Mouse (Mus musculus) CH12.LX (cell line): Measurements from ENCODE around the gene 4933427D14Rik. TPM values are rescaled to one million over a fixed set of nuclear protein-coding genes. Genes with fewer than 3 reads are reported as not detected.

Experiments used
- DNase-seq: peaks from one replicate; pipeline ENCODE4 v3.0.0-alpha.2; 2013; ENCODE audit errors: extremely low read depth
- H3K27ac ChIP-seq: 2 replicates; pipeline ENCODE4 v1.5.1; 2012; ENCODE audit warnings: low read depth, mild to moderate bottlenecking, control low read depth, moderate library complexity; ENCODE audit not compliant: insufficient read depth
- H3K27me3 ChIP-seq: replicated peaks from 2 replicates; pipeline ENCODE3; 2012; ENCODE audit warnings: inconsistent platforms
- H3K36me3 ChIP-seq, 2 experiments: replicated peaks in 1 of 2; 2 replicates each; pipeline versions ENCODE3 to v1.6.1; 2012; ENCODE audit warnings: inconsistent platforms in 1 of 2, low read length in 1 of 2, mild to moderate bottlenecking in 1 of 2, mixed read lengths in 1 of 2, moderate library complexity in 1 of 2; ENCODE audit not compliant: control insufficient read depth in 1 of 2, insufficient read depth in 1 of 2
- H3K4me1 ChIP-seq, 2 experiments: 2 replicates each; pipeline ENCODE4 v1.6.1; 2012; ENCODE audit warnings: inconsistent platforms in 1 of 2, moderate library complexity in 1 of 2; ENCODE audit not compliant: insufficient read depth in 2 of 2, control insufficient read depth in 1 of 2
- H3K4me2 ChIP-seq: 2 replicates; pipeline ENCODE4 v1.6.1; 2012; ENCODE audit warnings: low read depth, mild to moderate bottlenecking, control low read depth; ENCODE audit not compliant: poor library complexity, insufficient read depth, severe bottlenecking
- H3K4me3 ChIP-seq, 3 experiments: fragments of 150-350 bp in 1 of 3; sonication (generic) in 1 of 3; replicated peaks in 1 of 3; 2 replicates each; pipeline versions ENCODE3 to v1.5.1; 2011 to 2012; ENCODE audit warnings: low read depth in 2 of 3, low read length in 2 of 3, mild to moderate bottlenecking in 2 of 3, moderate library complexity in 2 of 3, control low read depth in 1 of 3, improper control_type of control experiment in 1 of 3, inconsistent platforms in 1 of 3, mixed read lengths in 1 of 3; ENCODE audit not compliant: poor library complexity in 1 of 3
- H3K79me2 ChIP-seq: replicated peaks from 2 replicates; pipeline ENCODE4 v1.6.1; 2012; ENCODE audit warnings: mild to moderate bottlenecking, moderate library complexity; ENCODE audit not compliant: control insufficient read depth, poor library complexity, insufficient read depth, severe bottlenecking; ENCODE audit errors: extremely low read depth
- H3K9ac ChIP-seq: 2 replicates; pipeline ENCODE4 v1.6.1; 2012; ENCODE audit warnings: low read depth, mild to moderate bottlenecking, control low read depth, moderate library complexity; ENCODE audit not compliant: insufficient read depth
- H3K9me3 ChIP-seq: replicated peaks from 2 replicates; pipeline ENCODE3; 2012; ENCODE audit warnings: low read length, inconsistent platforms, mixed read lengths
- CHD2 ChIP-seq: IDR thresholded peaks from 2 replicates; pipeline ENCODE4 v1.6.1; 2011; ENCODE audit warnings: low read length, improper control_type of control experiment
- CTCF ChIP-seq, 2 experiments: IDR thresholded peaks in 1 of 2; conservative IDR thresholded peaks in 1 of 2; 2 replicates each; pipeline ENCODE4 v1.5.1; 2011 to 2012; ENCODE audit warnings: low read depth in 2 of 2, low read length in 2 of 2, improper control_type of control experiment in 1 of 2, inconsistent platforms in 1 of 2, mild to moderate bottlenecking in 1 of 2, moderate library complexity in 1 of 2
- E2F4 ChIP-seq: IDR thresholded peaks from 2 replicates; pipeline ENCODE4 v1.6.1; 2011; ENCODE audit warnings: low read depth, low read length, improper control_type of control experiment; ENCODE audit not compliant: insufficient replicate concordance
- ETS1 ChIP-seq: conservative IDR thresholded peaks from 2 replicates; pipeline ENCODE4 v1.6.1; 2012; ENCODE audit warnings: low read depth, mild to moderate bottlenecking, inconsistent platforms, low read length, improper control_type of control experiment, moderate library complexity
- GABPA ChIP-seq: IDR thresholded peaks from 2 replicates; pipeline ENCODE4 v1.6.1; 2012; ENCODE audit warnings: low read depth, low read length, improper control_type of control experiment, inconsistent platforms; ENCODE audit not compliant: insufficient replicate concordance
- HCFC1 ChIP-seq: IDR thresholded peaks from 2 replicates; pipeline ENCODE4 v1.6.1; 2012; ENCODE audit warnings: low read depth, mild to moderate bottlenecking, inconsistent platforms, low read length, improper control_type of control experiment
- IRF4 ChIP-seq: IDR thresholded peaks from 2 replicates; pipeline ENCODE4 v1.6.1; 2014; ENCODE audit warnings: low read depth, mild to moderate bottlenecking, inconsistent platforms, low read length, improper control_type of control experiment
- JUN ChIP-seq: IDR thresholded peaks from 2 replicates; pipeline ENCODE4 v1.6.1; 2011; ENCODE audit warnings: low read depth, mild to moderate bottlenecking, low read length, improper control_type of control experiment, moderate library complexity; ENCODE audit not compliant: insufficient read depth
- JUND ChIP-seq: conservative IDR thresholded peaks from 2 replicates; pipeline ENCODE4 v1.6.1; 2011; ENCODE audit warnings: low read depth, low read length, improper control_type of control experiment
- KAT2A ChIP-seq: IDR thresholded peaks from 2 replicates; pipeline ENCODE4 v1.6.1; 2012; ENCODE audit warnings: low read length, improper control_type of control experiment, inconsistent platforms; ENCODE audit not compliant: insufficient replicate concordance
- MAFK ChIP-seq: IDR thresholded peaks from 2 replicates; pipeline ENCODE4 v1.6.1; 2011; ENCODE audit warnings: low read length, improper control_type of control experiment; ENCODE audit not compliant: insufficient replicate concordance
- MYC ChIP-seq: IDR thresholded peaks from 2 replicates; pipeline ENCODE4 v1.6.1; 2011; ENCODE audit warnings: low read depth, mild to moderate bottlenecking, improper control_type of control experiment, low read length
- NELFE ChIP-seq: IDR thresholded peaks from 2 replicates; pipeline ENCODE4 v1.6.1; 2011; ENCODE audit warnings: low read depth, low read length, improper control_type of control experiment
- NRF1 ChIP-seq: IDR thresholded peaks from 2 replicates; pipeline ENCODE4 v1.6.1; 2014; ENCODE audit warnings: low read depth, mild to moderate bottlenecking, inconsistent platforms, low read length, improper control_type of control experiment, moderate library complexity
- POLR2A ChIP-seq: IDR thresholded peaks from 2 replicates; pipeline ENCODE4 v1.6.1; 2011; ENCODE audit warnings: low read depth, mild to moderate bottlenecking, improper control_type of control experiment, low read length
- POLR2AphosphoS2 ChIP-seq: IDR thresholded peaks from 2 replicates; pipeline ENCODE4 v1.6.1; 2011; ENCODE audit warnings: low read depth, low read length, improper control_type of control experiment
- RAD21 ChIP-seq: IDR thresholded peaks from 2 replicates; pipeline ENCODE4 v1.6.1; 2011; ENCODE audit warnings: low read depth, mild to moderate bottlenecking, low read length, improper control_type of control experiment, moderate library complexity
- SIN3A ChIP-seq: IDR thresholded peaks from 2 replicates; pipeline ENCODE4 v1.6.1; 2012; ENCODE audit warnings: low read length, improper control_type of control experiment, inconsistent platforms
- SMC3 ChIP-seq: IDR thresholded peaks from 2 replicates; pipeline ENCODE4 v1.6.1; 2011; ENCODE audit warnings: low read depth, low read length, improper control_type of control experiment
- TBP ChIP-seq: conservative IDR thresholded peaks from 2 replicates; pipeline ENCODE4 v1.6.1; 2011; ENCODE audit warnings: low read depth, low read length, improper control_type of control experiment
- TCF12 ChIP-seq: IDR thresholded peaks from 2 replicates; pipeline ENCODE4 v1.6.1; 2014; ENCODE audit warnings: low read depth, mild to moderate bottlenecking, inconsistent platforms, low read length, improper control_type of control experiment
- UBTF ChIP-seq: IDR thresholded peaks from 2 replicates; pipeline ENCODE4 v1.6.1; 2012; ENCODE audit warnings: low read depth, mild to moderate bottlenecking, inconsistent platforms, low read length, improper control_type of control experiment, moderate library complexity
- USF2 ChIP-seq: conservative IDR thresholded peaks from 2 replicates; pipeline ENCODE4 v1.6.1; 2011; ENCODE audit warnings: low read depth, low read length, improper control_type of control experiment
- ZC3H11A ChIP-seq: IDR thresholded peaks from 2 replicates; pipeline ENCODE4 v1.6.1; 2012; ENCODE audit warnings: low read depth, mild to moderate bottlenecking, inconsistent platforms, low read length, improper control_type of control experiment
- ZKSCAN1 ChIP-seq: IDR thresholded peaks from 2 replicates; pipeline ENCODE4 v1.6.1; 2012; ENCODE audit warnings: low read depth, inconsistent platforms, low read length, improper control_type of control experiment, borderline replicate concordance
- dilution Hi-C: fragments of 300-500 bp; cut with MboI; formaldehyde crosslinking; loops from 2 replicates; pipeline ENCODE4 v1.14.3; 2020; ENCODE audit warnings: low sequenced_read_pairs; ENCODE audit not compliant: extremely low pct_unique_long_range_greater_than_20kb, extremely low pct_ligation_motif_present
- in situ Hi-C: fragments of 300-500 bp; cut with MboI; formaldehyde crosslinking; loops from 3 replicates; pipeline ENCODE4 v1.14.3; 2019; ENCODE audit warnings: low sequenced_read_pairs, low pct_ligation_motif_present, low pct_unique_long_range_greater_than_20kb, mixed read lengths
- polyA plus RNA-seq: library from polyadenylated mRNA; unstranded; fragments of >175 nt; gene quantifications from 2 replicates; pipeline ENCODE4 v1.2.1, GENCODE M21; 2012; ENCODE audit warnings: low read depth; ENCODE audit not compliant: insufficient read length
- total RNA-seq, 2 experiments: library from RNA; depleted of rRNA; stranded (reverse); fragments of 300-350 nt in 1 of 2; fragments of >200 nt in 1 of 2; gene quantifications; 2 replicates each; pipeline ENCODE4 v1.2.3; 2012 to 2014

The 4933427D14Rik gene
- total and polyA plus RNA-seq, 3 experiments, result 6.8 to 9.3 (median 7.8) TPM

- dilution Hi-C loops, result no loop called here
- no peak overlapping the region for H3K27ac ChIP-seq
- H3K4me1 ChIP-seq, result peaks cover 0 to 8% of the 10 kb centered on the region in 2 experiments; a peak in 1 of 4 replicates
- no peaks in the 10 kb centered on the region for H3K9me3 ChIP-seq
- no peaks in the 10 kb centered on the region for H3K79me2 ChIP-seq
- H3K4me3 ChIP-seq, result no peak overlapping the region
- DNase-seq, result peak; percentile 79
- H3K27me3 ChIP-seq, result peaks cover 21% of the 10 kb centered on the region
- H3K4me2 ChIP-seq, result peak overlapping the region; percentile 14; the same call in 1 of the 2 replicates
- H3K36me3 ChIP-seq, result no peaks in the 10 kb centered on the region
- in situ Hi-C loops, result loop anchor here (10.0 to 25.0 kb wide), 2 partner anchors 90 to 312 kb away; partner anchors contain the start of gene Fbxo39
- TF ChIP-seq POLR2A (no peak), RAD21 (peak; percentile 97), IRF4 (peak; percentile 47; the same call in 1 of the 2 replicates), SMC3 (peak; percentile 95), ZC3H11A (peak; percentile 41), CTCF (conservative IDR thresholded peaks at IDR 0.05 in 1 of 2, IDR thresholded peaks at IDR 0.05 in 1 of 2; ENCODE audit: low read depth in 2 of 2, low read length in 2 of 2) (peak; percentile 93 to 98), USF2 (no peak)
- H3K9ac ChIP-seq, result no peak overlapping the region
These were observed 17.6 kb upstream of the 4933427D14Rik start for GRCm38 (mm10) chr11:72224865-72225264.

DNA sequence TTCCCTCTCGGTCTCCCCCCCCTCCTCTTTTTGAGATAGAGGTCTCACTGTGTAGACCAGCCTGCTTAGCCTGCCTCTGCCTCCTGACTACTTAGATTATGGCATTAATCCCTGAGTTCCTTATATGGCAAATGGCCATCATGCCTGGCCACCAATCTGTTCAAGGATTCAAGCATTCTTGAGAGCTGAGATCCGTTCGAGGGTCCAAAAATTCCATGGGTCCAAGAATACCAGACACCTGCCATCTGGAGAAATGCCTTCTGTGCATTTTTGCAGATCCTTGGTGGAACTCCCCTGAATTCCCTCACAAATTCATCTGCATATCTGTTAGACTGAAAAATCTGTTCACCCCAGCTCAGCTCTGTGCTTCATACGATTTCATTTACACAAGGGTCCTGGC lies 16.2 kb upstream of the 4933427D14Rik start:
- in situ Hi-C loops, result loop anchor here (10.0 to 25.0 kb wide), 2 partner anchors 91 to 314 kb away; partner anchors contain the start of gene Fbxo39

DNA sequence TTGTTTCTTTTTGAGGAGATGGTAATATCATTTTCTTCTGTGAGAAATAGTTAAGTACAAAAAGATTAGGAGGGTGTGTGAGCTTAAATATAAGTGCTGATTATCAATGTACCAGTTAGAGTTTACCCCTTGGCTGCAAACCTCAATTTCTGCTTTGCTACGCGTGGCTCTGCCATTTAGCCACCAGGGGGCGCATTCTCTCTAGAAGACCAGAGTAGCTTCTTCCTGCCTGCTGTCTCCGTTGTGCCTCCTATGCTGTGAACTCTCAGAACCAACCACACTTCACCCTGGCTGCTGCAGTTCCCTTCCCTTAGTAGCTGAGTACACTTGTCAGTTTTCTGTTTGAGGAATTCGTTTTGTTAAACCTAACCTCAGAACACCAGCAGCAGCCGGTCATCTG lies 14.0 kb upstream of the 4933427D14Rik start:
- Histone ChIP-seq H3K9ac (no peak overlapping the region), H3K4me2 (no peak overlapping the region), H3K27me3 (peaks cover 2% of the 10 kb centered on the region), H3K9me3 (no peaks in the 10 kb centered on the region), H3K27ac (no peak overlapping the region), H3K79me2 (no peaks in the 10 kb centered on the region), H3K4me1 (peaks cover 3 to 22% of the 10 kb centered on the region in 2 experiments; a peak in 3 of 4 replicates), H3K36me3 (no peaks in the 10 kb centered on the region), H3K4me3 (no peak overlapping the region)
- DNase-seq, result peak; percentile 91
- in situ Hi-C loops, result loop anchor here (10.0 to 25.0 kb wide), 2 partner anchors 94 to 316 kb away; partner anchors contain the start of gene Fbxo39
- dilution Hi-C loops, result no loop called here
- TF ChIP-seq MYC (peak; percentile 94), JUND (no peak), POLR2AphosphoS2 (no peak), ZKSCAN1 (no peak), TBP (no peak), CHD2 (no peak), NELFE (peak; percentile 42; the same call in 1 of the 2 replicates), KAT2A (no peak), USF2 (no peak), UBTF (no peak), HCFC1 (peak; percentile 36; the same call in 1 of the 2 replicates), IRF4 (peak; percentile 22; the same call in 1 of the 2 replicates), ETS1 (no peak), POLR2A (no peak), ZC3H11A (no peak), NRF1 (no peak), MAFK (no peak), SIN3A (peak; percentile 53; the same call in 1 of the 2 replicates)

More for the DNA sequence above, 16.2 kb upstream of the 4933427D14Rik start:
- no peak overlapping the region for H3K4me2 ChIP-seq
- H3K36me3 ChIP-seq, result no peaks in the 10 kb centered on the region
- no peak for DNase-seq
- no peak overlapping the region for H3K4me3 ChIP-seq
- H3K9ac ChIP-seq, result no peak overlapping the region
- dilution Hi-C loops, result no loop called here
- peaks cover 2 to 13% of the 10 kb centered on the region in 2 experiments; a peak in 2 of 4 replicates for H3K4me1 ChIP-seq
- no peak overlapping the region for H3K27ac ChIP-seq
- TF ChIP-seq USF2 (no peak), E2F4 (no peak), ETS1 (no peak), ZC3H11A (no peak), IRF4 (no peak), GABPA (no peak), JUN (no peak), SIN3A (no peak), CHD2 (no peak), TCF12 (no peak), NRF1 (no peak)
- TF ChIP-seq, all 38 proteins: peak for 0
- Histone ChIP-seq H3K79me2 (no peaks in the 10 kb centered on the region), H3K27me3 (peaks cover 8% of the 10 kb centered on the region), H3K9me3 (no peaks in the 10 kb centered on the region)
